Mouse (Mus musculus) CH12.LX (cell line): ENCODE results near the gene Ano1.

Experiments used
- BHLHE40 ChIP-seq: IDR thresholded peaks from 2 replicates; pipeline ENCODE4 v1.6.1; 2011; ENCODE audit warnings: mild to moderate bottlenecking, low read depth, low read length, improper control_type of control experiment
- CTCF ChIP-seq, 2 experiments: IDR thresholded peaks in 1 of 2; conservative IDR thresholded peaks in 1 of 2; 2 replicates each; pipeline ENCODE4 v1.5.1; 2011 to 2012; ENCODE audit warnings: low read depth in 2 of 2, low read length in 2 of 2, improper control_type of control experiment in 1 of 2, inconsistent platforms in 1 of 2, mild to moderate bottlenecking in 1 of 2, moderate library complexity in 1 of 2
- ELF1 ChIP-seq: IDR thresholded peaks from 2 replicates; pipeline ENCODE4 v1.6.1; 2014; ENCODE audit warnings: low read depth, mild to moderate bottlenecking, inconsistent platforms, low read length, improper control_type of control experiment
- EP300 ChIP-seq: IDR thresholded peaks from 2 replicates; pipeline ENCODE4 v1.6.1; 2011; ENCODE audit warnings: low read length, improper control_type of control experiment
- ETS1 ChIP-seq: conservative IDR thresholded peaks from 2 replicates; pipeline ENCODE4 v1.6.1; 2012; ENCODE audit warnings: low read depth, mild to moderate bottlenecking, inconsistent platforms, low read length, improper control_type of control experiment, moderate library complexity
- GABPA ChIP-seq: IDR thresholded peaks from 2 replicates; pipeline ENCODE4 v1.6.1; 2012; ENCODE audit warnings: low read depth, low read length, improper control_type of control experiment, inconsistent platforms; ENCODE audit not compliant: insufficient replicate concordance
- HCFC1 ChIP-seq: IDR thresholded peaks from 2 replicates; pipeline ENCODE4 v1.6.1; 2012; ENCODE audit warnings: low read depth, mild to moderate bottlenecking, inconsistent platforms, low read length, improper control_type of control experiment
- MEF2A ChIP-seq: IDR thresholded peaks from 2 replicates; pipeline ENCODE4 v1.6.1; 2014; ENCODE audit warnings: low read depth, mild to moderate bottlenecking, inconsistent platforms, low read length, improper control_type of control experiment, borderline replicate concordance
- MYC ChIP-seq: IDR thresholded peaks from 2 replicates; pipeline ENCODE4 v1.6.1; 2011; ENCODE audit warnings: low read depth, mild to moderate bottlenecking, improper control_type of control experiment, low read length
- POLR2A ChIP-seq: IDR thresholded peaks from 2 replicates; pipeline ENCODE4 v1.6.1; 2011; ENCODE audit warnings: low read depth, mild to moderate bottlenecking, improper control_type of control experiment, low read length
- SMC3 ChIP-seq: IDR thresholded peaks from 2 replicates; pipeline ENCODE4 v1.6.1; 2011; ENCODE audit warnings: low read depth, low read length, improper control_type of control experiment
- TCF12 ChIP-seq: IDR thresholded peaks from 2 replicates; pipeline ENCODE4 v1.6.1; 2014; ENCODE audit warnings: low read depth, mild to moderate bottlenecking, inconsistent platforms, low read length, improper control_type of control experiment

DNA sequence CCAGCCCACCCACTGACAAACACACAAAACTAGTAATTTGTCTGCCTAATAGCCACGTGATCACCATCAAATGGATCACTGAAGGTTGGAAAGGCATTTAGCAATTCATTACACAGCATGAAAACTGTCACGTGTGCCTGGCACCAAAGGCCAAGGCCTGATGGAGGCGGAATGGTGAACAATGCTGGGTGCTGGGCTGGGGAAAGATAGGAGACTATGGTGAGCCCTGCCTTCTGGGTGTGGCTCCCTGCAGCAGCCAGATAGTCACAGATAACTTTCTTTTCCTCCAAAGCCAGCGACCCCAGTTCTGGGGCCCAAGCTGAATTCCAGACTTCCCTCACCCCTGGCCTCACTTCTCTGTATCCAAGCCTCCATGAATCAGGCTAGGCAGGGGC, 19.9 kb downstream of the Ano1 start:
- TF ChIP-seq MYC = no peak
- no peak for TF ChIP-seq TCF12
- no peak for TF ChIP-seq CTCF (conservative IDR thresholded peaks at IDR 0.05 in 1 of 2, IDR thresholded peaks at IDR 0.05 in 1 of 2; ENCODE audit: low read depth in 2 of 2, low read length in 2 of 2)
- no peak for TF ChIP-seq MEF2A
- TF ChIP-seq ETS1 = no peak
- no peak for TF ChIP-seq ELF1
- TF ChIP-seq HCFC1 = no peak
- no peak for TF ChIP-seq POLR2A
- no peak for TF ChIP-seq SMC3
- no peak for TF ChIP-seq EP300
- TF ChIP-seq GABPA = no peak
- TF ChIP-seq BHLHE40 = no peak
